Mouse (Mus musculus) E14TG2a.4 (cell line): ENCODE data around the gene 1700001C02Rik.

Experiments used
- H3K27me3 ChIP-seq: 2 replicates; pipeline ENCODE4 v1.6.1; 2014; ENCODE audit warnings: low read length, control low read depth; ENCODE audit not compliant: insufficient read depth
- H3K36me3 ChIP-seq: 2 replicates; pipeline ENCODE4 v1.6.1; 2014; ENCODE audit warnings: low read length, control low read depth; ENCODE audit not compliant: insufficient read depth
- H3K4me1 ChIP-seq: replicated peaks from 2 replicates; pipeline ENCODE4 v1.6.1; 2014; ENCODE audit warnings: low read depth, low read length, control low read depth
- H3K4me3 ChIP-seq: replicated peaks from 2 replicates; pipeline ENCODE4 v1.5.1; 2014; ENCODE audit warnings: mild to moderate bottlenecking, low read length
- H3K9me3 ChIP-seq: 2 replicates; pipeline ENCODE4 v1.6.1; 2014; ENCODE audit warnings: low read length, control low read depth
- CTCF ChIP-seq: conservative IDR thresholded peaks from 2 replicates; pipeline ENCODE4 v1.5.1; 2014; ENCODE audit warnings: low read length
- NANOG ChIP-seq: IDR thresholded peaks from 2 replicates; pipeline ENCODE4 v1.6.1; 2014; ENCODE audit warnings: borderline replicate concordance, low read length, mixed read lengths
- POU5F1 ChIP-seq: IDR thresholded peaks from 2 replicates; pipeline ENCODE4 v1.6.1; 2014; ENCODE audit warnings: low read length, borderline replicate concordance

Gene 1700001C02Rik

GRCm38 (mm10) chr5:30525920-30526836 lies 60.3 kb downstream of the 1700001C02Rik start:
- Histone ChIP-seq H3K4me1 (peaks cover 9% of the 10 kb centered on the region; the same call in 1 of the 2 replicates), H3K4me3 (no peak overlapping the region), H3K9me3 (no peaks in the 10 kb centered on the region), H3K27me3 (peaks cover 35% of the 10 kb centered on the region; the same call in 1 of the 2 replicates), H3K36me3 (no peaks in the 10 kb centered on the region)
- TF ChIP-seq NANOG (no peak), CTCF (no peak), POU5F1 (no peak)

GRCm38 (mm10) chr5:30527129-30527528 lies 61.3 kb downstream of the 1700001C02Rik start:
- TF ChIP-seq POU5F1, result no peak
- no peak for TF ChIP-seq CTCF
- no peak for TF ChIP-seq NANOG
- Histone ChIP-seq H3K9me3 (no peaks in the 10 kb centered on the region), H3K36me3 (no peaks in the 10 kb centered on the region), H3K27me3 (peaks cover 31% of the 10 kb centered on the region; the same call in 1 of the 2 replicates), H3K4me3 (no peak overlapping the region), H3K4me1 (peaks cover 9% of the 10 kb centered on the region; the same call in 1 of the 2 replicates)

GRCm38 (mm10) chr5:30528906-30529305 lies 63.1 kb downstream of the 1700001C02Rik start:
- H3K4me3 ChIP-seq, result no peak overlapping the region
- H3K27me3 ChIP-seq, result peaks cover 24% of the 10 kb centered on the region; the same call in 1 of the 2 replicates

More at GRCm38 (mm10) chr5:30528906-30529305, 63.1 kb downstream of the 1700001C02Rik start:
- Histone ChIP-seq H3K9me3 (no peaks in the 10 kb centered on the region), H3K36me3 (no peaks in the 10 kb centered on the region), H3K4me1 (peaks cover 9% of the 10 kb centered on the region; the same call in 1 of the 2 replicates)
- TF ChIP-seq NANOG, result no peak
